Mouse (Mus musculus) ES-CJ7 (cell line): Measurements from ENCODE around the gene Lce3f.

ENCODE experiments used
- DNase-seq: peaks from one replicate; pipeline ENCODE4 v3.0.0; 2011; ENCODE audit warnings: low read depth, low spot score

Gene Lce3f

GRCm38 (mm10) chr3:92991926-92992325 is at the start of gene Lce3f:
Lce3f (plus strand) TSS chr3:92992226.
- DNase-seq = no peak

GRCm38 (mm10) chr3:92944186-92944585 is 47.8 kb upstream of the Lce3f start, which contains the start of gene Lce3c:
Lce3c (plus strand) TSS chr3:92944486.
- DNase-seq = no peak

GRCm38 (mm10) chr3:92957090-92957489 is 34.9 kb upstream of the Lce3f start, which contains the start of gene Lce3d:
Lce3d (plus strand) TSS chr3:92957390.
- DNase-seq = no peak

- DNase-seq = no peak
Observed at GRCm38 (mm10) chr3:92966761-92967160, 25.3 kb upstream of the Lce3f start, which contains the start of gene Lce3e. Lce3e (plus strand) TSS chr3:92967061.

GRCm38 (mm10) chr3:92978484-92978883 is 13.5 kb upstream of the Lce3f start:
- no peak for DNase-seq

GRCm38 (mm10) chr3:92998691-92999090 is 6.7 kb downstream of the Lce3f start:
- peak; percentile 64 for DNase-seq

GRCm38 (mm10) chr3:93000621-93001020 is 8.6 kb downstream of the Lce3f start:
- no peak for DNase-seq

GRCm38 (mm10) chr3:93002843-93003242 is 10.8 kb downstream of the Lce3f start:
- DNase-seq = no peak

GRCm38 (mm10) chr3:93014378-93014801 is 22.4 kb downstream of the Lce3f start:
- DNase-seq = peak; percentile 24

GRCm38 (mm10) chr3:93014871-93015270 is 22.8 kb downstream of the Lce3f start:
- no peak for DNase-seq

GRCm38 (mm10) chr3:93015460-93016104 is 23.6 kb downstream of the Lce3f start, which contains the start of gene Crct1:
Crct1 (minus strand) TSS chr3:93015687.
- peak; percentile 22 for DNase-seq

GRCm38 (mm10) chr3:93018960-93019359 is 26.9 kb downstream of the Lce3f start, which contains the start of gene Lce1m:
Lce1m (minus strand) TSS chr3:93019060.
- DNase-seq = no peak

- DNase-seq = no peak
Observed at GRCm38 (mm10) chr3:93021171-93021570, 29.1 kb downstream of the Lce3f start.

GRCm38 (mm10) chr3:93023411-93024184 is 31.6 kb downstream of the Lce3f start:
- no peak for DNase-seq

- DNase-seq = no peak
Observed at GRCm38 (mm10) chr3:93025486-93025885, 33.5 kb downstream of the Lce3f start.

GRCm38 (mm10) chr3:93031450-93031849 is 39.4 kb downstream of the Lce3f start:
- DNase-seq = peak; percentile 68
